Mouse (Mus musculus) T-helper 17 cell (primary cell): Measurements from ENCODE around the gene Kctd20.

Experiments
- in situ Hi-C, 2 experiments: fragments of 300-600 bp; cut with MboI, MseI; formaldehyde crosslinking; loops; 1 replicate in 1 of 2; 2 replicates in 1 of 2; pipeline ENCODE4 v1.15.1; 2025; ENCODE audit warnings: high pct_unique_total_duplicates in 2 of 2

Gene Kctd20

GRCm38 (mm10) chr17:28951831-28952799 lies at the start of gene Kctd20:
Kctd20 (plus strand) TSS chr17:28951950.
- in situ Hi-C loops, result no loop called here

DNA sequence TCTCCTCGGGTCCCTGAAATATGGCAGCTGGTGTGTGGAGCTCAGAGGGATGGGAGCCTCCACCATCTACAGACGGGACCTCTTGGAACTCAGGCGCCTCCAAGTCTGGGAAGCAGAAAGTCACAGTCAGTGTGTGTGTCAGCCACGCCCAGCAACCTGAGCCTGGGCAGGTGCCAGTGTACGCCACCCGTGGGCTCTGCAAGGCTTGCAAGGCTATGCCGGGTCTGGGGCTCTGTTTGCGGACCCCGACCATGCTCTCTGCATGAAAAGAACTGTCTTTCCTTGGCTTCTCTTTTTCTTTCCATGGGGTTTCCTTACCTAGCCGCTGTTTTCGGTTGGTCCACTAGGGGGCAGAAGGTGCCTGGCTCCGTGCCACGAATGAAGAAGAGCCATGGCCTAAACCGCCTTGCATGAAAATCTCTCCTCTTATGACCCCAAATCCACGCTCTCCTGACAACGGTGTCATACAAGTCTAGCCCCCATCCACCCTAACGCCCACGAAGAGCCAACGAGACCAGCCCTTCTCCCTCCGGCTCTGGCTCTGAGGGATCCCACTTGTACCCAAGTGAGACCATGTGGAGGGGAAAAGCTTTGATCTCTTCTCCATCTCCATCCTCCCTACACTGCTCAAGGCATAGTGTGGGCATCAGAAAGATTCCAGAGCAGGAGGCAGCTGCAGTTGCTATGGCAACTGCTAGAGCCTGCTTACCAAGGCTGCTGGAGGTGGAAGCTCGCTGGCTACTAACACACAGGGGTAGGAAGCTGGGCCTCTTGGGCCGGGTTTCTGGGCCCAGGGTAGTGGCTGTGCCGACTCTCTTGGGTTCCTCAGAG lies 47.0 kb upstream of the Kctd20 start:
- in situ Hi-C loops, result loop anchor here in 1 of 2 experiments (5.0 kb wide), 1 partner anchor 1192 kb away; no protein-coding TSS in a partner anchor

DNA sequence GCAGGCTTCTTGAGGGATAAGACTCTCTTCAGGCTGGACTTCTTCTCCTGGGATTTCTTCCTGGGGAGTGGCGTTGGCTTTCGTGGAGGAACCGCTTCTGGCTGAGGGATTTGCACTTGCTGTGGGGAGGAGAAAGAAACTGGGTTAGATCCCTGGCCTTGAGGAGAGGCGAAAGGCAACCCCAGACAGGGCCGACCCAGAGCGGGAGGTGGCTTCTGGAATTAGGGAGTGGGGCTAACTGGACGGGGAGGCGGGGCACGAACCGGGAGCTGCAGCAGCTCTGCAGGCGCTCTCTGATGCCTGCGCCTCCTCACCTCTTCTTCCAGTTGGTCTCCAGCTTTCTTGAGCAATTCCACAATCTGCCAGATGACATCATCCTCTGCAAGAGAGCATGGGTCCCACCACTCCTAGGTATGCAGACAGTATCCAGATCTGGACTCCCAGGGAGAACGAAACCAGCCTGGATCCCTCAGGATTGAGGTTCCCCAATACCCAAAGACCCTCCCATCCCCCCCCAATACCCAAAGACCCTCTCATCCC lies 46.3 kb upstream of the Kctd20 start:
- in situ Hi-C loops, result loop anchor here in 1 of 2 experiments (5.0 kb wide), 1 partner anchor 1193 kb away; no protein-coding TSS in a partner anchor

- in situ Hi-C loops, result loop anchor here in 1 of 2 experiments (5.0 kb wide), 1 partner anchor 1196 kb away; no protein-coding TSS in a partner anchor
These were observed 43.8 kb upstream of the Kctd20 start for GRCm38 (mm10) chr17:28907959-28908358.

DNA sequence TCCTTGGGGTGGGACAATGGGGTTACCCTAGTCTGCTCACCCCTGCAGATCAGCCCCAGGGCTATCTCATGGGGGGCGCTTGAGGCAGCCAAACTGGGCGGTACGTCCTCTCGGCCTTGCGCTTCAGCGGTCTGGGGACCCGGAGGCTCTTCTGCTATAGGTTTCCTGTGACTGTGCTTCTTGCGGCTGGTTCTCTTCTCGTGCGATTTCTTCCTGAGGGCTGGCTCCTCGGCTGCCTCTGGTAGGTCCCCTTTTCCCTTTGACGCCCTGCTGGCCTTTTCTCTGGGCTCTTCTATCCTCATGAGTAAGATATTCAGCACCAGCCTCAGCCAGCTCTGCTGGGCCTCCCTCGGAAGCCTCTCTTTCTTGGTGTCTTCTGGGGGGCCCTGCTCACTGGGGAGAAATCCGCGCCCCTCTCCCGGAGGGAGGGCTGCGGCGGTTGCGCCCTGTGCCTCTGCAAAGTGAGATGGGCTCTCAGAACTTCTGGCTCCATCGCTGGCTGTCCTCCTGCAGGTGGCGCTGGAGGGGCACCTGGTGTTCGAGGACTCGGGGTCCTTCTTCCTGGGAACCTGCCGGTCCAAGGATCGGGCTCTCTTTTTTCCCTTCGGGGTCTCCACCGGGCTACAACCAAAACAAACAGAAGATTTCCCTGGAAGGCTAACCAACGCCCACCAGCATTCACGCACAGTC lies 42.4 kb upstream of the Kctd20 start:
- in situ Hi-C loops, result loop anchor here in 1 of 2 experiments (5.0 kb wide), 1 partner anchor 1197 kb away; no protein-coding TSS in a partner anchor

- in situ Hi-C loops, result no loop called here
These were observed 41.6 kb upstream of the Kctd20 start for GRCm38 (mm10) chr17:28910139-28910538.

GRCm38 (mm10) chr17:28913200-28913599 lies 38.5 kb upstream of the Kctd20 start:
- in situ Hi-C loops, result no loop called here

GRCm38 (mm10) chr17:28913940-28914339 lies 37.8 kb upstream of the Kctd20 start:
- in situ Hi-C loops, result no loop called here

- in situ Hi-C loops, result no loop called here
These were observed 36.6 kb upstream of the Kctd20 start, which contains the start of gene 4930539E08Rik for GRCm38 (mm10) chr17:28915060-28915628. 4930539E08Rik (minus strand) TSS chr17:28915324.

- in situ Hi-C loops, result no loop called here
These were observed 35.2 kb upstream of the Kctd20 start for GRCm38 (mm10) chr17:28916520-28916919.

- in situ Hi-C loops, result no loop called here
These were observed 30.7 kb upstream of the Kctd20 start for GRCm38 (mm10) chr17:28921086-28921485.

DNA sequence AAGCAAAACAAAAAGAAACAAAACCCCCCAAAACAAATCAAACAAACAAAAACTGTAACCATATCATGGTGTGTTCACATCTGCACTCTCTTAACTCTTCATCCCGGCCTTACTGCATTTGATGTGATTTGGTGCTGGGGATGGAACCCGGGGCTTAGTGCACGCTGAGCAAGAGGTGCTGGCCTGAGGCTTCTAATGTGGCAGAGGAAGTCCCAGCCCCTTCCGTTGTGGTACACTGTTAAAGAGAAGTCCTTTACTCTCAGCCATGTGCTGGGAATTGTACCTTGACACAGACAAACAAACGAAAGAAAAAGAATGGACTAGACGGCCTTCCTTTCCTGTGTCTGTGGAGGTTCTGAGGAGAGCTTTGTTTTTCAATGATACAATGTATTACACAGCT lies 29.7 kb upstream of the Kctd20 start:
- in situ Hi-C loops, result no loop called here

- in situ Hi-C loops, result no loop called here
These were observed 26.7 kb upstream of the Kctd20 start for GRCm38 (mm10) chr17:28924957-28925595.

DNA sequence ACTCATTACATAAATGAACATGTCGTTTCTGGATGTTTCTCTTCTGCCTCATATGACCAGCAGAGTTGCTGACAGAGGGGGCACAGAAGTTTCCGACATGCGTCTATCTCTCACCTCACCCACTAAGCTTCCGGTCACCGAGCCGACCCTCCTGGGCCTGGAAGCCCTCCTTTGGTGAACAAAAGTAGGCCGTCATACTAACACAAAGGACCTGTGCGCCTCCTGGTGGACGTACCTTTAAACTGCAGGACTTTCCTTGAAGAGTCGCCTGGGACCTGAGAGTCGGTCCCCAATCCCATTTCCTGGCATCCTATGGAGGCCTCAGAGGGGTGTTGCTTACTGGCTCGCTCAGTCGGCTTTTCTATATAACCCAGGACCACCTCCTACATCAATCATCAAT lies 25.4 kb upstream of the Kctd20 start:
- in situ Hi-C loops, result no loop called here

DNA sequence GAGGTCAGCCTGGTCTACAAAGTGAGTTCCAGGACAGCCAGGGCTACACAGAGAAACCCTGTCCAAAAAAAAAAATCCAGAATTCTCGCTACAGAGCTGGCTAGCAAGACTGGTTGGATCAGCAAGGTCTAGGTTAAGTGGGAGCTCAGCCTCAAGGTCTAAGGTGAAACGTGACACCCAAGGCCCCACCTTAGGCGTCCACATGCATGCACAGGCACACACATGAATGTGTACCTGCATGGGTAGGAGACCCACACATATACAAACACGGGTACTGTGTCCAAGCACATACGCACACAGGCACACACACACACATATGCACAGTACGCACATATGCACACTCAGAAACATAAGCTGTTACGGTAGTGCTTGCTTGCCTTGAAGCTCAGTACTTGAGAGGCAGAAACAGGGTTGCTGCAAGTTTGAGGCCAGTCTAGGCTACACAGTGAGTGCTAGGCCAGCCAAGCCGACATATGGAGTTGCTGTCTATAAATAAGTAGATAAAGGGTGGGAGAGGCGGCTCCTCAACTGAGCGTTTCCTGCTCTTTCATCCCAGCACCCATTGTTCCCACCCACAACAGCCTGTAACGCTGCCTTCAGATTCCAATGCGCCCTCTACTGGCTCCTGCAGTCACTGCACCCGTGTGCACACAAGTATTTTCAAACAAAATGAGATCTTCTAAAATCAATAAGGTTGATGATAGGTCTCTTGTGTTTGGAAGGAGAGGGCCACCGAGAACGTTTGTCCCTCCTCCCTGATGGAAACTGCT lies 24.7 kb upstream of the Kctd20 start:
- in situ Hi-C loops, result no loop called here

DNA sequence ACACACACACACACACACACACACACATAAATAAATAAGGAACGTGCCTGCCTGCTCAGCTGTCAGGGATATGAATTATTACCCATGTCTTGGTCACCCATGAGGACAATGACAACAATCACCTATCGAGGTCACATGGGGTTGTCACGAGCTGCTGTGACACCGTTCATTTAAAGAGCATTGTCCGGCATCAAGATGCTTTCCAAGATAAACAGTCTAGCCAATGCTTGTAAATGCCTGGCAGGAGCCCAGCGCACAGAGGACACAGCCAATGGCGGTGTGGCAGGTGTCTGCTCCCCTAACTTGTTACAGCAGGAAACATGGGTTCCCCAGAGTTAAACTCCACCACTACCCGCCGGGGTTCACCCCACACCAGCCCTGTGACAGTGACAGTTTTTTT lies 23.7 kb upstream of the Kctd20 start:
- in situ Hi-C loops, result no loop called here

DNA sequence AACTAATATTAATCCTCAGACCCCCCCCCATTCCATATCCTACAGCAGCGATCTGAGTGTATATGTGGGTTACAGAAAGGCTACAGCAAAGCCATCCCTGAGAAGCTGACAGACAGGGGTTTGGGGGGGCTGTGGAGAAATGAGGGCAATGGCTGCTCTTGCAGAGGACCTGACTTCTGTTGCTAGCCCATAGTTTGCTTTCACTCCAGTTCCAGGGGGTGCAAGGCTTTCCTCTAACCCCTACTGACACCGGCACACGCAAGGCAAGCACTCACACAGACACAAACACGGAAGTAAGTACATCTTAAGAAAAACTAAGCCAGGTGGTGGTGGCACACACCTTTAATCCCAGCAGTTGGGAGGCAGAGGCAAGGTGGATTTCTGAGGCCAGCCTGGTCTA lies 22.4 kb upstream of the Kctd20 start:
- in situ Hi-C loops, result no loop called here

- in situ Hi-C loops, result no loop called here
These were observed 21.2 kb upstream of the Kctd20 start for GRCm38 (mm10) chr17:28930392-28931074.
